Mouse (Mus musculus) left cerebral cortex, postnatal 36 days (tissue): ENCODE measurements at regions not wholly inside any gene's neighbourhood (a gene's known extent, or its start where the extent isn't known, plus 50 kb on each side); places are given as distances from the start of the nearest gene placed in this dataset.

ENCODE experiments used
- DNase-seq, 2 experiments: peaks; one replicate each; pipeline ENCODE4 v3.0.0; 2021 to 2022; ENCODE audit warnings: low spot score in 2 of 2, mixed read lengths in 1 of 2
- intact Hi-C: fragments of 180-260 bp; cut with DNase I; formaldehyde crosslinking; loops from one replicate; pipeline ENCODE4 v1.15.1; 2025

DNA sequence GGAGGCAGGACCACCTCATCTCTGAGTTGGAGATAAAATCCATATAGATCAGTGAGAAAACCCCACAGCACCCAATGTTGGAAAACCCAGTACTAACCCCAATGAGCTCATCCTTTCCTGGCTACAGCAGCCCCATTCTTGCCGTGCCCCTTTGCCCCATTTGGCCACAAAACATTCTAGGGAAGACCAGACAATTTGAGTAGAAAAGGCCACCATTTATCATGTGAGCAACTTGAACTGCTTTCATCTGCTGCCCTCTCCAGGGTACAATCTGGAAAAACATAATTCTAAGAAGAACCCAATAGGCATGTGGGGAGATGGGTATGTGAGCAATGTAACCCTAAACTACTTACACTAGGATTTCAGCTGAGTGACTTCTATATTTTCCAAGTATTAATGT, 274.7 kb downstream of the Tex13c3 start:
- no peak for DNase-seq
- intact Hi-C loops: no loop called here

- DNase-seq: no peak
- intact Hi-C loops: no loop called here
Observed at GRCm38 (mm10) chrX:19202542-19202941, 278.6 kb downstream of the Tex13c3 start.

GRCm38 (mm10) chrX:19201383-19201782, 279.7 kb downstream of the Tex13c3 start:
- DNase-seq: no peak
- intact Hi-C loops: no loop called here

DNA sequence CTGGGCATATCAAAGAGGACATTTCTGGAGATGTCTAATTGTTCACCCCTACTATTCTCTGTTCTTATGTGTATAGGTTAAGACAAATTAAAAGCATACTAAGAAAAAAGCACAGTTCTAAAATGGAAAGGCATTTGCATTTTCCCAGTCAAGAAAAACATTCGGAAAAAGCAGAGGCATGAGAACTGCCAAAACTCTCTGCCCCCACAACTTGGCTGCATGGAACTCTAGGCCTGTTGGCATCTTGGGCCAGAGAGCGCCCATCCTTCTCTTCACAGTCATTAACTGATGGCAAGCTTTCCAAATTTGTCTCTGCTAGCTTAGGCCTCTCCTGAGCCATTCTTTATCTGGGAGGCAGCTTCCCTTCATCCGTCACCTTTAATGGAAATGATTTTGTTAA, 281.6 kb downstream of the Tex13c3 start:
- DNase-seq: peak in 1 of 2 experiments; percentile 8
- intact Hi-C loops: no loop called here

GRCm38 (mm10) chrX:19168983-19169382, 312.1 kb downstream of the Tex13c3 start:
- intact Hi-C loops: no loop called here
- no peak for DNase-seq

DNA sequence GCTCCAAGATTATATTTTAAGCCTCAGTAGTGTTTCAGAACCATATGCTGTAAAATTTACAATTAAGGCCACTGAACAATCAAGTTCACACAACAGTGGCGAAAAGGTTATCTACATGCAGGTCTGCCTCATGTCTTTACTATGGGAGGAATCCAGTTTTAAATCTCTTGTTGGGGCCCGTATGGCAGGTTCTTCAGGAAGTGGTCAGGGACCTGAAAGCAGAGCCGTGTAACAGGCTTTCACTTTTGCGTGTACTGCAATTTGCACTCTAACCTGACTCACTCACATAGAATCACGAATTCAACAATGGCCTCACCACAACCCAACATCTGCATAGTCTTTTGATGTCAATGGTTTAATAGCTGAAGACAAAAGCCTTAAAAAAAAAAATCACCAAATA, 312.6 kb downstream of the Tex13c3 start:
- intact Hi-C loops: no loop called here
- no peak for DNase-seq

DNA sequence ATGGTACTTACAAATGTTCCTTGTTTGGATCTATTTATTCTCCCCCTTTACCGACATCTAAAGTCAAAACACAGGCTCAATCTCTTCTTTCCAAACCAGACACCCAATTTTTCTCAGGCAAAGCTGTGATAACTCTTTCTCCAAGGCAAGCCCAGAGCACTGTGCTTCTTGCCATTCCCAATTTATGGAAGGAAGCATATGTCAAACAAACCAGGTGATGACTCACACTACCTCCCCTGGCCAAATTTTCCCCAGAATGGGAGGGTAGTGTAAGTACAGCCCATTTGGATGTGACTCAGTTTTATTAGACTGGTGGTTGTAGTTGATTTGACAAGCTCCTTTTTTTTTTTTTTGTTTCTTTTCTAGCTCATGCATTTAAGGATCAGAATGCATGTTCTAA, 313.0 kb downstream of the Tex13c3 start:
- intact Hi-C loops: no loop called here
- DNase-seq: peak in 1 of 2 experiments; percentile 5

GRCm38 (mm10) chrX:19167121-19167853, 313.8 kb downstream of the Tex13c3 start:
- intact Hi-C loops: no loop called here
- DNase-seq: peak in 1 of 2 experiments; percentile 19

- intact Hi-C loops: no loop called here
- DNase-seq: no peak
Observed at GRCm38 (mm10) chrX:19165891-19166644, 315.1 kb downstream of the Tex13c3 start.

- no peak for DNase-seq
- intact Hi-C loops: no loop called here
Observed at GRCm38 (mm10) chrX:19164151-19164550, 317.0 kb downstream of the Tex13c3 start.

DNA sequence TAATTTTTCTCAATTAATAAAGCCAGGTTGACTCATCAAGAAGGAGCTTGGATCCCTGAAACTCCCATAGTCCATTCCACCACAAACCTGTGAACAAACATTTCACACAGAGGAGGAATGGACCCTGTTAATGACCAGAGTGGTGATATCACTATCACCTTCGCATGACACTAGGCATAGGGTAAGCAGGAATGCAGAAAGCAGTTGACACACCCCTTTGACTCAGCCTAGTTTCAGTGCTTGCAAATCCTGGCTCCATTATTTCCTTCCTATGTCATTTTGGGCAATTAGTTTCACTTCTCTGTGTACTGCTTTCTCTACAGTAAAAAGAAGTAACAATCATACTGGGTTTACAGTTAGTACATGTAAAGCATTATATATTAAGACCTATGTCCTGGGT, 318.2 kb downstream of the Tex13c3 start:
- DNase-seq: no peak
- intact Hi-C loops: no loop called here

GRCm38 (mm10) chrX:19162351-19162750, 318.8 kb downstream of the Tex13c3 start:
- intact Hi-C loops: no loop called here
- DNase-seq: no peak

DNA sequence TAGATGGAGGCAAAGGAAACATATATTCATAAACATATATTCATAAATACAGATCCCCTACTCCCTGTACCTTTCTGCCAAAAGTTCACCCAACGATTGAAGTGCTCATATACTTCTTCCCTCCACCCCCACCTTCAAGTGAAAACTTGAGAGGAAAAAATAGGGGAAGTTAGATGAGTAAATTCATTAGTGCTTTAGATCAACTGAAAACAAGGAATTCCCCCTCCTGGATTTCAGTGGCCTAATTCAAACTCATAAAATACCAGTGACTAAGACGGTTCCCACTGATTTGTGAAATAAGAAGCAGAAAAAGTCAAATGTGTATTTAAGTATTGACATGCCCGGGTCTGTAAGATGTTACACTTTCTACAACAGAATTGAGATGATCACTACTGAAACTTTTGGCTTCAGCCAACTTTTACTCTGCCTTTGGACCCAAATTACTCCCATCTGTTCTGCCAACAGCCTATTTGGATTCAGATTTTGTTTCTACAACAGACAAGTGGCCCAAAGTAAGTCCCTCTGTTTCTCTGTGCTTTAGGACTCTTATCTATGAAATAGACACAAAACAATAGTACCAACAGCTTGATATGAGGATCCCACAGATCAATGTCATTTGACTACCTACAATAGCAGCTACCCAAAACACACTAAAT, 320.7 kb downstream of the Tex13c3 start:
- intact Hi-C loops: no loop called here
- DNase-seq: no peak

GRCm38 (mm10) chrX:19157464-19158203, 323.5 kb downstream of the Tex13c3 start:
- intact Hi-C loops: no loop called here
- no peak for DNase-seq

- no peak for DNase-seq
- intact Hi-C loops: no loop called here
Observed at GRCm38 (mm10) chrX:19153619-19154018, 327.5 kb downstream of the Tex13c3 start.

DNA sequence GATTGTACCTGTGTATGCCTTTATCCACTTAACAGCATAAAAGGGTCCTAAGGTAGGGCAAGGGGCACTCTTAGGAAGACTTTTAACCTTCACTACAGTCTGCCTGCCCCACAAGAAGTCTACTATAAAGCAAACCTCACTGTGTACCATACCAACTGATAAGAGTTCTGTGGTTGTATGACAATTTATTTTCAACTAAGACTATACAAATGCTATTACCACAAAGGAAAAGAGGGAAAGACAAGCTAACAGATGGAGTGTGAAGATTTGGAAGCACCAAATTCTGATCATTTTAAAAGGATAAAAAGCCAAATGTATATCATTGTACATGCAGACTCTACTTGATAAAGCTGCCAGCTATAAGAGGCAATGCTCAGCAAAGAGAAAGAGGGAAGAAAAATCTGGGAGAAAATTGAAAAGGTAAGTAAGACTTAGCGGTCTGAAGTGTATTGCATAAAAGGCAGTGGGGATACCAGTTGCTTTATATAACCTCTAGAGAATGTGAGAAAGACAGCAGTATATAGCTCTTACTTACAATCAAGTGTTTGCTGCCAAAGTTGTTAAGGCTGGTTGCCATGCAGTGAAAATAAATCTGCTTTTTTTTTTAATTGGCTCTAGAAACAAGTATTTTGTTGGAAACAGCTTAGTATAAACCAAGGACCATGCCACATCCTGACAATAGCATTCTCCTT, 328.8 kb downstream of the Tex13c3 start:
- intact Hi-C loops: no loop called here
- no peak for DNase-seq

GRCm38 (mm10) chrX:19150606-19151005, 330.5 kb downstream of the Tex13c3 start:
- intact Hi-C loops: no loop called here
- no peak for DNase-seq

DNA sequence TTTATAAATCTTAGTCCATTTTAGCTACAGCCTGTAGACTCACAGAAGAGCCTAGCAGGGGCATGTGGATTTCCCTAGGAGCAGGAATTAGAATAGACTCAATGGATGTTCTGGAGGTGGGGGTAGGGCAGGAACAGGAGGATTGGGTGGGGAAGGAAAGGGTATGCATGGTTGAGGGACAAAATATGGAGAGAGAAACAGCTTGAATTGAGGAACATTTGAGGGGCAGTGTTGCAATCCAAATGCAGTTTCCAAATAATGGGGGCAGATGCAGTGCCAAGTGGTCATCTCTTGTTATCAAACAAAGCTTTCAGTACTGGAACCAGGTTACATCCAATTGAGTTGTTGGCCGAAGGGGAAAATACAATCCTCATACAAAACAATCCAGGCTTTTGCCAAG, 332.4 kb downstream of the Tex13c3 start:
- intact Hi-C loops: no loop called here
- no peak for DNase-seq

GRCm38 (mm10) chrX:19148251-19148650, 332.9 kb downstream of the Tex13c3 start:
- intact Hi-C loops: no loop called here
- DNase-seq: no peak

DNA sequence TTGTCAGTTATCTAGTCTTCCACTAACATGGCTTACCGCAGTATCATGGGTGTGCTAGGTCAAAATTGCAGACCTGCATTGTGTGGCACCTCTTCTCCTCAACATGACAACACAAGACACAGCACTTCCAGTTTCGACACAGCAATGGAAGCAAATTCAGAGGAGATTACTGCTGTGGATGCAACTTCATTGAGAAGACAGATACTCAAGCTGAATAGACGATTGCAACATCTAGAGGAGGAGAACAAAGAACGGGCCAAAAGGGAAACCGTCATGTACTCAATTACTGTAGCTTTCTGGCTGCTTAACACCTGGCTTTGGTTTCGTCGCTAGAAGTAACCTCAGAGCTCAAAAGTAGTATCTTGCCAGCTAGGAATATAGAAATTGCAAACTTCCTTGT, 368.4 kb downstream of the Tex13c3 start:
- no peak for DNase-seq
- intact Hi-C loops: no loop called here
